ENCODE assay signal across 12 mouse cellular contexts in genomic region chr2:91083366-91083940, GRCm38 (mm10). TPM values are rescaled to one million over a fixed set of nuclear protein-coding genes. Genes with fewer than 3 reads are reported as not detected.
DNase-seq lines count a peak whose midpoint lies in the region; ATAC-seq and TF ChIP-seq lines count a peak whose summit lies in the region.
"Had no signal": no experiment of that assay in that cellular context is flagged by ENCODE, and none has a peak within 500 bp of the region (broad histone marks: within the 10 kb centered on the region; RNA-seq: fewer than 3 reads in every experiment).

No protein-coding gene starts in this region.

- no peaks in the 10 kb centered on the region for H3K9me3 ChIP-seq in forebrain, embryonic 10.5 days
- H3K9me3 ChIP-seq in forebrain, embryonic 14.5 days (replicated peaks; ENCODE audit: control insufficient read depth, low read length), result no peaks in the 10 kb centered on the region
- no peaks in the 10 kb centered on the region for H3K9me3 ChIP-seq in lung, embryonic 14.5 days (ENCODE audit: low read depth, low read length)
- no peaks in the 10 kb centered on the region for H3K9me3 ChIP-seq in megakaryocyte, embryonic 14.5 days
- H3K9me3 ChIP-seq: hindbrain, embryonic 15.5 days had no signal

- no peak overlapping the region for H3K9ac ChIP-seq in forebrain, embryonic 14.5 days (ENCODE audit: low read length)
- H3K9ac ChIP-seq in lung, embryonic 14.5 days, result no peak overlapping the region
- H3K9ac ChIP-seq: hindbrain, embryonic 15.5 days had no signal

- no peaks in the 10 kb centered on the region for H3K36me3 ChIP-seq in forebrain, embryonic 10.5 days (replicated peaks)
- H3K36me3 ChIP-seq in forebrain, embryonic 14.5 days (ENCODE audit: control insufficient read depth, insufficient read depth, low read length), result no peaks in the 10 kb centered on the region
- H3K36me3 ChIP-seq in lung, embryonic 14.5 days (ENCODE audit: insufficient read depth), result no peaks in the 10 kb centered on the region
- no peaks in the 10 kb centered on the region for H3K36me3 ChIP-seq in megakaryocyte, embryonic 14.5 days (replicated peaks; ENCODE audit: low read length)
- H3K36me3 ChIP-seq: hindbrain, embryonic 15.5 days had no signal

- no peak overlapping the region for H3K4me2 ChIP-seq in forebrain, embryonic 14.5 days (ENCODE audit: low read length)
- H3K4me2 ChIP-seq in lung, embryonic 14.5 days, result no peak overlapping the region
- H3K4me2 ChIP-seq: hindbrain, embryonic 15.5 days had no signal

- peaks cover 30% of the 10 kb centered on the region for H3K4me1 ChIP-seq in forebrain, embryonic 10.5 days
- 0 out of 2 replicates have a peak, but pooled peaks cover 3% of the 10 kb centered on the region for H3K4me1 ChIP-seq in forebrain, embryonic 14.5 days (ENCODE audit: control insufficient read depth, insufficient read depth, low read length)
- no peaks in the 10 kb centered on the region for H3K4me1 ChIP-seq in lung, embryonic 14.5 days (ENCODE audit: insufficient read depth)
- peaks cover 95% of the 10 kb centered on the region for H3K4me1 ChIP-seq in megakaryocyte, embryonic 14.5 days

- no peak overlapping the region for H3K4me3 ChIP-seq in forebrain, embryonic 10.5 days
- H3K4me3 ChIP-seq in forebrain, embryonic 14.5 days (ENCODE audit: low read depth, low read length), result no peak overlapping the region
- no peak overlapping the region for H3K4me3 ChIP-seq in lung, embryonic 14.5 days (ENCODE audit: low read depth, low read length)
- peak overlapping the region; percentile 87 for H3K4me3 ChIP-seq in megakaryocyte, embryonic 14.5 days (replicated peaks)
- H3K4me3 ChIP-seq: hindbrain, embryonic 15.5 days; myocyte had no signal

- peak; percentile 17; the same call in 1 of the 2 replicates for TF ChIP-seq CTCF in lung, embryonic 14.5 days (IDR thresholded peaks at IDR 0.05; ENCODE audit: low read depth)

- ATAC-seq in forebrain, embryonic 14.5 days, result no peak
- ATAC-seq in lung, embryonic 14.5 days (ENCODE audit: insufficient read depth), result no peak
- ATAC-seq in common myeloid progenitor, adult 5-6 weeks (replicated peaks; ENCODE audit: low read depth, poor library complexity, severe bottlenecking), result peak; percentile 1; the same call in 1 of the 2 replicates

- H3K27me3 ChIP-seq in forebrain, embryonic 10.5 days (ENCODE audit: poor library complexity, severe bottlenecking), result peaks cover 15% of the 10 kb centered on the region
- H3K27me3 ChIP-seq in forebrain, embryonic 14.5 days (replicated peaks; ENCODE audit: control insufficient read depth, insufficient read depth, low read length), result no peaks in the 10 kb centered on the region
- H3K27me3 ChIP-seq in lung, embryonic 14.5 days (ENCODE audit: insufficient read depth, low read length), result no peaks in the 10 kb centered on the region
- no peaks in the 10 kb centered on the region for H3K27me3 ChIP-seq in megakaryocyte, embryonic 14.5 days (replicated peaks)
- H3K27me3 ChIP-seq: hindbrain, embryonic 15.5 days had no signal

- 63% methylated on average over 1 of the region's 1 CpGs for WGBS in forebrain, embryonic 10.5 days
- WGBS in forebrain, embryonic 14.5 days, result 52% methylated on average over 1 of the region's 1 CpGs
- WGBS in lung, embryonic 14.5 days, result 56% methylated on average over 1 of the region's 1 CpGs

- H3K27ac ChIP-seq in forebrain, embryonic 10.5 days, result peak overlapping the region; percentile 20; the same call in 1 of the 2 replicates
- H3K27ac ChIP-seq in forebrain, embryonic 14.5 days (ENCODE audit: low read depth, low read length), result no peak overlapping the region
- H3K27ac ChIP-seq in lung, embryonic 14.5 days (ENCODE audit: low read depth), result no peak overlapping the region
- H3K27ac ChIP-seq: hindbrain, embryonic 15.5 days had no signal

- no peak for DNase-seq in forebrain, embryonic 10.5 days (ENCODE audit: extremely low spot score, low spot score)
- no peak for DNase-seq in forebrain, embryonic 14.5 days (ENCODE audit: low spot score)
- DNase-seq in lung, embryonic 14.5 days, result no peak
- DNase-seq in lung, postnatal 25 days (ENCODE audit: low spot score), result no peak
- DNase-seq in adrenal gland, postnatal 14 days, result no peak
- no peak for DNase-seq in cerebellum, postnatal 10 days
- DNase-seq: right cerebral cortex, adult 18-20 months had no signal

RNA-seq across cellular contexts. Expression of gene Spi1, which starts 1.3 kb away (rescaled TPM):
- polyA plus RNA-seq in forebrain, embryonic 10.5 days (2016; fragmentation: Nextera tagmentation; extraction: Ambion mirVana), result 2.8 and 3.1 TPM in 2 replicates
- polyA plus RNA-seq in forebrain, embryonic 14.5 days (2014; fragmentation: Nextera tagmentation; extraction: Ambion mirVana), result 2.4 and 2.9 TPM in 2 replicates
- 6.2 TPM in 2 replicates for polyA plus RNA-seq in lung, embryonic 14.5 days (2014; fragmentation: Nextera tagmentation; extraction: Ambion mirVana)
- total RNA-seq in common myeloid progenitor, adult 5-6 weeks (2017), result 64.4 and 74.3 TPM in 2 replicates
- polyA plus RNA-seq in megakaryocyte, embryonic 14.5 days (2012; ENCODE audit: insufficient read depth, low replicate concordance), result 24.1 and 123 TPM in 2 replicates
- total RNA-seq in adrenal gland, postnatal 14 days (2021), result 2.9 and 5.4 TPM in 2 replicates

RNA-seq across cellular contexts. Expression of gene Slc39a13, which starts 13.2 kb away (rescaled TPM):
- polyA plus RNA-seq in forebrain, embryonic 10.5 days (2016; fragmentation: Nextera tagmentation; extraction: Ambion mirVana), result 17.8 and 17.9 TPM in 2 replicates
- 16.1 and 18.0 TPM in 2 replicates for polyA plus RNA-seq in forebrain, embryonic 14.5 days (2014; fragmentation: Nextera tagmentation; extraction: Ambion mirVana)
- 29.0 and 33.3 TPM in 2 replicates for polyA plus RNA-seq in lung, embryonic 14.5 days (2014; fragmentation: Nextera tagmentation; extraction: Ambion mirVana)
- total RNA-seq in common myeloid progenitor, adult 5-6 weeks (2017), result 8.9 and 10.7 TPM in 2 replicates
- polyA plus RNA-seq in megakaryocyte, embryonic 14.5 days (2012; ENCODE audit: insufficient read depth, low replicate concordance), result 28.0 and 30.3 TPM in 2 replicates
- 24.1 and 27.3 TPM in 2 replicates for total RNA-seq in adrenal gland, postnatal 14 days (2021)

RNA-seq across cellular contexts. Expression of gene Psmc3, which starts 29.6 kb away (rescaled TPM):
- 361 TPM in 2 replicates for polyA plus RNA-seq in forebrain, embryonic 10.5 days (2016; fragmentation: Nextera tagmentation; extraction: Ambion mirVana)
- 298 and 304 TPM in 2 replicates for polyA plus RNA-seq in forebrain, embryonic 14.5 days (2014; fragmentation: Nextera tagmentation; extraction: Ambion mirVana)
- 300 and 322 TPM in 2 replicates for polyA plus RNA-seq in lung, embryonic 14.5 days (2014; fragmentation: Nextera tagmentation; extraction: Ambion mirVana)
- 227 and 246 TPM in 2 replicates for total RNA-seq in common myeloid progenitor, adult 5-6 weeks (2017)
- polyA plus RNA-seq in megakaryocyte, embryonic 14.5 days (2012; ENCODE audit: insufficient read depth, low replicate concordance), result 29.3 and 127 TPM in 2 replicates
- 179 and 190 TPM in 2 replicates for total RNA-seq in adrenal gland, postnatal 14 days (2021)

RNA-seq across cellular contexts. Expression of gene Mybpc3, which starts 34.5 kb away (rescaled TPM):
- not detected in 2 replicates for polyA plus RNA-seq in forebrain, embryonic 10.5 days (2016; fragmentation: Nextera tagmentation; extraction: Ambion mirVana)
- polyA plus RNA-seq in forebrain, embryonic 14.5 days (2014; fragmentation: Nextera tagmentation; extraction: Ambion mirVana), result not detected in 2 replicates
- 0.47 and 7.7 TPM in 2 replicates for polyA plus RNA-seq in lung, embryonic 14.5 days (2014; fragmentation: Nextera tagmentation; extraction: Ambion mirVana)
- total RNA-seq in common myeloid progenitor, adult 5-6 weeks (2017), result 0.09 and 0.15 TPM in 2 replicates
- 0.20 TPM in 1 of 2 replicates, not detected in the other for polyA plus RNA-seq in megakaryocyte, embryonic 14.5 days (2012; ENCODE audit: insufficient read depth, low replicate concordance)
- 0.15 TPM in 1 of 2 replicates, not detected in the other for total RNA-seq in adrenal gland, postnatal 14 days (2021)
- total RNA-seq: gastrocnemius, postnatal 25 days had no signal
- polyA plus RNA-seq: hindbrain, embryonic 15.5 days had no signal

RNA-seq across cellular contexts. Expression of gene Rapsn, which starts 48.0 kb away (rescaled TPM):
- 4.9 and 5.2 TPM in 2 replicates for polyA plus RNA-seq in forebrain, embryonic 10.5 days (2016; fragmentation: Nextera tagmentation; extraction: Ambion mirVana)
- 0.95 and 1.2 TPM in 2 replicates for polyA plus RNA-seq in forebrain, embryonic 14.5 days (2014; fragmentation: Nextera tagmentation; extraction: Ambion mirVana)
- 1.5 and 1.6 TPM in 2 replicates for polyA plus RNA-seq in lung, embryonic 14.5 days (2014; fragmentation: Nextera tagmentation; extraction: Ambion mirVana)
- total RNA-seq in common myeloid progenitor, adult 5-6 weeks (2017), result 3.9 and 5.0 TPM in 2 replicates
- polyA plus RNA-seq in megakaryocyte, embryonic 14.5 days (2012; ENCODE audit: insufficient read depth, low replicate concordance), result 6.0 and 10.3 TPM in 2 replicates
- 1.4 and 2.4 TPM in 2 replicates for total RNA-seq in adrenal gland, postnatal 14 days (2021)
